ENCODE assay signal across 9 mouse cellular contexts in the genomic region with DNA sequence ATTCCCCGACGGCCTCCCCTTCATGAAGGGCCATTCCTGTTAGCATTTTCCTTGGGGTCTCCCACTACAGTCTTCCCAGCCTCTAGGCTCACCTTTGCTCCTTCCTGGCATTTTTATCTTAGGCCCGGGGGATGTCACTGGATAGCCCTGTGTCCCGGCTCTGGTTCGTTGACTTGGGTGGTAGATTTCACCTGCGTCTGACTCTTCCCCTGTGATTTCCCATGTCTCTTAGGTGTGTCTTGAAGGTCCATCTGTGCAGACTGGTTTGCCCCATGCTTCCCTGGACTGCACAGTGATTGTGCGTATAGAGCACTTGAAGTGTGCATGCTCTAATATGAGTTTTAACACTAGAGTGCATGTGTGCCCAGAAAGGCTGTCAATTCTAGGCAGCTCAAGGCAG. TPM values are rescaled to one million over a fixed set of nuclear protein-coding genes. Genes with fewer than 3 reads are reported as not detected.
A peak's percentile ranks its signal among the peaks of the same experiment; 100 is the strongest.
DNase-seq lines count a peak whose midpoint lies in the region; ATAC-seq lines count a peak whose summit lies in the region.
"Had no signal": no experiment of that assay in that cellular context is flagged by ENCODE, and none has a peak within 500 bp of the region (broad histone marks: within the 10 kb centered on the region; RNA-seq: fewer than 3 reads in every experiment).

No protein-coding gene starts in this region.

- no peaks in the 10 kb centered on the region for H3K9me3 ChIP-seq in heart, embryonic 16.5 days (replicated peaks; ENCODE audit: control insufficient read depth, low read length)
- H3K9me3 ChIP-seq in limb, embryonic 13.5 days = no peaks in the 10 kb centered on the region

- H3K9ac ChIP-seq in heart, embryonic 16.5 days (ENCODE audit: low read length) = peak overlapping the region; percentile 93
- H3K9ac ChIP-seq in limb, embryonic 13.5 days = peak overlapping the region; percentile 82

- H3K4me2 ChIP-seq in heart, embryonic 16.5 days (ENCODE audit: low read depth, low read length) = peak overlapping the region; percentile 77
- peak overlapping the region; percentile 85 for H3K4me2 ChIP-seq in limb, embryonic 13.5 days (replicated peaks)

- no peak overlapping the region for H3K27ac ChIP-seq in heart, embryonic 16.5 days (ENCODE audit: low read length)
- no peak overlapping the region for H3K27ac ChIP-seq in limb, embryonic 13.5 days

- intact Hi-C loops in heart, postnatal 14 days (cut with DNase I) = loop anchor here (5.0 kb wide), 1 partner anchor 117 kb away; no protein-coding TSS in a partner anchor

- 23% methylated on average over 7 of the region's 7 CpGs for WGBS in heart, embryonic 16.5 days
- WGBS in limb, embryonic 13.5 days = 52% methylated on average over 7 of the region's 7 CpGs

- no peak for ATAC-seq in heart, embryonic 16.5 days (replicated peaks; ENCODE audit: extremely low read depth, insufficient read depth, low FRiP score)
- ATAC-seq in limb, embryonic 13.5 days (ENCODE audit: low FRiP score, low read depth) = no peak

- H3K4me1 ChIP-seq in heart, embryonic 16.5 days (ENCODE audit: control insufficient read depth, insufficient read depth, low read length) = peaks cover 19% of the 10 kb centered on the region
- H3K4me1 ChIP-seq in limb, embryonic 13.5 days = peaks cover 10% of the 10 kb centered on the region

- no peaks in the 10 kb centered on the region for H3K27me3 ChIP-seq in heart, embryonic 16.5 days (ENCODE audit: control insufficient read depth, insufficient read depth, low read length)
- H3K27me3 ChIP-seq in limb, embryonic 13.5 days = no peaks in the 10 kb centered on the region
- H3K27me3 ChIP-seq in splenic B cell, adult 2 months (ENCODE audit: control insufficient read depth, insufficient read depth, low read length, poor library complexity, severe bottlenecking) = no peaks in the 10 kb centered on the region; the same call in 1 of the 2 replicates

- DNase-seq in heart, adult 11 months = peak; percentile 89
- no peak for DNase-seq in heart, postnatal 14 days
- DNase-seq in NIH3T3 (ENCODE audit: low read depth) = peak; percentile 5
- peak; percentile 16 for DNase-seq in splenic B cell, adult 2 months (ENCODE audit: low read depth, low spot score)
- DNase-seq in frontal cortex, postnatal 36 days (ENCODE audit: low spot score in 2 of 2) = no peak
- no peak for DNase-seq in gastrocnemius, postnatal 10 days

- no peaks in the 10 kb centered on the region for H3K36me3 ChIP-seq in heart, embryonic 16.5 days (ENCODE audit: control insufficient read depth, insufficient read depth)
- H3K36me3 ChIP-seq in limb, embryonic 13.5 days = no peaks in the 10 kb centered on the region
- H3K36me3 ChIP-seq in splenic B cell, adult 2 months (ENCODE audit: control insufficient read depth, insufficient read depth, low read length, poor library complexity, severe bottlenecking) = 0 out of 2 replicates have a peak, but pooled peaks cover 1% of the 10 kb centered on the region

- peak overlapping the region; percentile 98 for H3K4me3 ChIP-seq in heart, embryonic 16.5 days (ENCODE audit: low read length)
- peak overlapping the region; percentile 90 for H3K4me3 ChIP-seq in limb, embryonic 13.5 days

RNA-seq across cellular contexts. Expression of gene Lonp2, which starts 1.1 kb away (rescaled TPM):
- 10 to 100 TPM; 60.2 to 62.4 TPM for total RNA-seq in heart, postnatal 14 days (2021)
- 67.0 and 71.9 TPM in 2 replicates for polyA plus RNA-seq in heart, embryonic 16.5 days (2015; fragmentation: Nextera tagmentation; extraction: Ambion mirVana)
- polyA plus RNA-seq in limb, embryonic 13.5 days (2015; fragmentation: Nextera tagmentation; extraction: Ambion mirVana) = 58.8 and 61.7 TPM in 2 replicates
- 10 to 100 TPM; 40.7 to 44.9 TPM for total RNA-seq in gastrocnemius, postnatal 10 days (2021)

RNA-seq across cellular contexts. Expression of gene Abcc12, which starts 44.4 kb away (rescaled TPM):
- under 1 TPM in 1 of 2 experiments, not detected in 1; 0.10 TPM for total RNA-seq in heart, postnatal 14 days (2021)
- polyA plus RNA-seq in heart, embryonic 16.5 days (2015; fragmentation: Nextera tagmentation; extraction: Ambion mirVana) = 0.08 and 0.11 TPM in 2 replicates
- 0.13 and 0.15 TPM in 2 replicates for polyA plus RNA-seq in limb, embryonic 13.5 days (2015; fragmentation: Nextera tagmentation; extraction: Ambion mirVana)
- total RNA-seq in gastrocnemius, postnatal 10 days (2021) = under 1 TPM; 0.35 to 0.65 TPM
- total RNA-seq: adrenal gland, adult 18-20 months had no signal

Comparison
In these comparisons a context has a peak if more than half of its experiments do, and no peak if none do; other contexts are left out.
1. DNase-seq: peak in heart, adult 11 months (single experiment), NIH3T3 (single experiment) and splenic B cell, adult 2 months (single experiment); none in heart, postnatal 14 days (0 of 2), frontal cortex, postnatal 36 days (0 of 2) and gastrocnemius, postnatal 10 days (single experiment).